Mouse (Mus musculus): ENCODE results near the gene Tnfrsf25. TPM values are rescaled to one million over a fixed set of nuclear protein-coding genes. Genes with fewer than 3 reads are reported as not detected.

Gene Tnfrsf25
- not detected in 2 replicates for total RNA-seq (2017)

DNA sequence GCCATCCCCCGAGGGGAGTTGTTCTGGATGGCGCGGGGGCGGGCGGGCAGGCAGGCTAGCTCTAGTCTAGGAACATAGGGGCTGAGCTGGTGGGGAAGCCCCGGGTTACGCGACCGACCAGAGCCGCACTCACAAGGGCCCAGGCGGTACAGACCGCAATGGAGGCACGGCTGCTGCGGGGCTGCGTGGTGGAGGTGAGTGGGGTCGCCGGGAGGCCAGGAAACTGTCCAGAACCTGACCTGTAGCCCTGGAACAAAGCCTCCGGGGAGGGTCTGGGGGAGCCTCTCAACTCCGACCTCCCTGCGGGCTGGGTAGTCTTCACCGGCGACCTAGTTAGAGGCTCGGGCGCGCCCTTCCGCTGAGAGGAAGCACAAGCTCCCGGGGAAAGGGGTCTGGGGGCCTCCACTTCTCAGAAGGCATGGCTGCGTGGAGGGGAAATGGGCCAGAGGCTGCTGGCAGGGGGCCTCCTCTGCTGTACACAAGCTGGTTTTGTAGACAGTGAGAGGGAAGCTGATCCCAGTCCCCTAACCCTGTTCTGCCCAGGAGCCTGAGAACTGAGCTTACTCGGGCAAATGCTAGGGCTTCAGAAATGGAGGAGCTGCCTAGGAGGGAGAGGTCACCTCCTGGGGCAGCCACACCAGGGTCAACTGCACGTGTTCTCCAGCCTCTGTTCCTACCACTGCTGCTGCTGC lies at the start of gene Tnfrsf25:
Gene Tnfrsf25 (plus strand): TSS at position 14 of the 692 bp plus-strand sequence.
- peak; percentile 50 for ATAC-seq (replicated peaks; ENCODE audit: low read depth, poor library complexity, severe bottlenecking)

DNA sequence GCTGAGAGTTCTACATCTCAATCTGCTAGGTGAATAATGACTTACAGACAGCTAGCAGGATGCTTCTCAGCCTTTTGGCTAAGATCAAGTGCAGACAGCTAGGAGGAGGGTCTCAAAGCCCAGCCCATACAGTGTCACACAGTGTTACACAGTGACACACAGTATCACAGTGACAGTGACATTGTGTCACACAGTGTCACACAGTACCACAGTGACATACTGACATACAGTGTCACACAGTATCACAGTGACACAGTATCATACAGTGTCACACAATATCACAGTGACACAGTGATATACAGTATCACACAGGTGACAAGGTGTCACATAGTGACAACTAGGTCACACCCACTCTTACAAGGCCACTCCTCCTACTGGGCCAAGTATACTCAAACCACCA lies 48.5 kb upstream of the Tnfrsf25 start:
- no peak for ATAC-seq (replicated peaks; ENCODE audit: low read depth, poor library complexity, severe bottlenecking)

DNA sequence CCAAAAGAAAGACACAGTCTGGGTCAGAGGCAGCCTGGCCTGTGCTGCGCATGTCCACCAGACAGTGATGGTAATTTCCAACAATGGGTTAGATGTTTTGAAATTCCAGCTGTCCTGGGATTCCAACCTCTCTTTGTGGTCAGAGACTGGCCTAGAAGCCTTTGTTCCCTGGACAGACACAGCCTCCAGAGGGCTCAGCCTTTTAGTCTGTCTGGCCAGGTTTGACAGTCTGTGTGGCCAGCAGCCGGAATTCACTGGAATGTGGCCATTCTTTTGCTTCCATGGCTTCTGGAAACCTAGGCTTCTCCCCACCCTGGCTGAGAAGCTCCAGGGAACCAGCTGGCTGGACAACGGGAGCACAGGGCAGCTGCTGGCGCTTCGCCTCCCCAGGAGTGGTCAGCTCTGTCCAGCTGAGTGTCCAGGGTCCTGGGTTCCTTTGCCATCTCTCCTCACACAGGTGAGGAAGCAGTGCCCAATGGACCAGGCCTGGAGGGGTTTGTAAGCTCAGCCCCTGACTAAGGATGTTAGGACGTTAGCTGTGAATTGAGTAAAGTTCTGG lies 47.5 kb upstream of the Tnfrsf25 start:
- ATAC-seq (replicated peaks; ENCODE audit: low read depth, poor library complexity, severe bottlenecking), result no peak

DNA sequence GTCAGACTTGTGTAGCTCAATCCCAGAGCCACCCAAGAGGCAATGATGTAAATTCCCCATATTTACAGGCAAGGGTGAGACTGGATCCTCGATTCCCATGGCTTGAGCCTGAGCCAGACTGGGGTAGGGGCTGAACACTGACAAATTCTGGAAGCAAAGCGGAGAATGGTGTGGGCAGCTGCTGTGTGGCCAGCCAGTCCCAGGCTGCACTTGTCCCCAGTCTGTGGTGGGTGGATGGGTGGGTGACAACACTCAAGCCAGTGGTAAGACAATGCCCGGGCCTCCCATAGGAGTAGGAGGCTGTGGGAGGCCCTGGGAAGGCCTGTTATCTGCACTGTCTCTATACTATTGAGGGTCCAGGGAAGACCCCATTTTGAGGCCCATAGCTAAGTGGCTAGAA lies 46.5 kb upstream of the Tnfrsf25 start:
- no peak for ATAC-seq (replicated peaks; ENCODE audit: low read depth, poor library complexity, severe bottlenecking)

DNA sequence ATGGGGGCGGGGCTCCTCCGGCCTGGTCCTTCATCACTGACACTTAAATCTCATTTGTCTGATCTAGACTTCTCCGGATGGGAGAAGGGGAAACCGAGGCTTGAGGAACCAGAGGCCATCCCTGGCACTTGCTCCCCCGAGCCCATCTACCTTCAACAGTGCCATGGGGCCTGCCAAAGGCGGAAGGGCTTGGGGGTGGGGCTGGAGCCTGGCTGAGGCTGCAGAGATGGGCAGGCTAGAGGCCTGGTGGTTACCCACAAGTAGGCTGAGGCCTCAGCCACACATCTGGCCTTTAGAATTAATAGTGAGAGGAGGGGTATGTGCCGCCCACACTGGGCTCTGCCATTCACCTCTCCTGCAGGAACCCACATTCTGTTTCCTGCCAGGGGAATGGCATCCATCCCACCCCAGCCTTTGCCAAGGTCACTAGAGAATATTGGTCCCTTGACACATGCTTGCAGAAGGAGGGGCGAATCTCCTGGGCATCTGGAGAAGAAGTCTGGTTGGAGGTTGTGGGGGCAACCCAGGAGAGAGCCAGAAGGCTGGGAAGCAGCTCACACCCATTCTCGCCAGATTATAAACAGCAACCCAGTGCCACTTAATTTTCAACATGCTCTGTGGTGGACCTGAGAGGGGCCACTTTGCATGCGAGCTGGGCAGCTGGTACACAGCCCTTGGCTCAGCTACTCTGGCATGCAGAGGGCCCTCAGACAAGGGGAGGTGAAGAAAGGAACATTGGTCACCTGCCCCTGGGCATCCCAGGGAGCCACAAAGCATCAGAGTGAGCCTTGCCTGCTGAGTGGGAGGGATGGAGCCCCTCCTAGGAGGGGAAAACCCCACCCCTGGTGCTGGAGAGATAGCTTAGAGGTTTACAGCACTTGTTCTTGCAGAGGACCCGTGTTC lies 45.0 kb upstream of the Tnfrsf25 start:
- peak; percentile 63 for ATAC-seq (replicated peaks; ENCODE audit: low read depth, poor library complexity, severe bottlenecking)

DNA sequence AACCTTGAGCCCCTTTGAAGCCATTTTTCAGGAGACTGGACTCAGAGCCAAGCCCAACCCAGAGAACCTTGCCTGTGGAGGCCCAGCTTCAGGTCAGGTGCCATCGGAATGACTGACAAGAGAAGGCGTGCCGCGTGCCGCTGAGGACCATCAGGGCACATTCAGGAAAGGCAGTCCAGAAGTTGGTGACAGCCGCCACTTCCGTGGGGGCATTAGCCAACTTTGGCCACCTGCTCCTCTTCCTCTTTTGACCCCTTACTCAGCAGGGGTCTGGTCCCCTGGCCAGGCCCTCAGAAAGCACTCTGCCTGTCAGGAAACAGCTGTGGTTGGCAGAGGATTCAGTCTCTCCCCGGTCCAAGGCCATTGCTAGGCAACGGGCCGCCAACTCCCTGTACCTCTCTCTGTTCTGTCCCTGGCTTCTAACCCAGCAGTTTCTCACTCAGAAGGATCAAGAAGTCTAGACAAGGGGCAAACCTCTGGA lies 43.6 kb upstream of the Tnfrsf25 start, which contains the start of gene Plekhg5:
Gene Plekhg5 (plus strand): TSS at position 378 of the 481 bp plus-strand sequence.
- peak; percentile 79 for ATAC-seq (replicated peaks; ENCODE audit: low read depth, poor library complexity, severe bottlenecking)

DNA sequence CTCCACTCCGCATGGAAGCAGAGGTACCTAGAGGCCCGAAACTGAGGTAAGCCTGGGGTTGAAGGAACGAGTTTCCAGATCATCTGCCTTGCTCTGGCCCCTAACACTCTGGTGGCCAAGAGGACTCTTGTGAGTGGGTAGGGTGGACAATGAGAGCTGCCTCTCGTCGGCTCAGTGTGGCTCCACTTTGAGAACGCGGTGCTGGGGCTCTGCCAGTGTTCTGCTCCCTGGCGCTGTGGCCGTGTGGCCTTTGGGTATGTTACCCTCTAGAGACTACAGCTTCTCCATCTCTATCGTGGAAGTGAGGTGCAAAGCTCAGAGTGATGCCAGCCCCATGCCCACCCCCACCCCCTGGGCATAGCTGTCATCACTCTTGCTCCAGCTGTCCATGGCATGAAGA lies 43.1 kb upstream of the Tnfrsf25 start:
- peak; percentile 6; the same call in 1 of the 2 replicates for ATAC-seq (replicated peaks; ENCODE audit: low read depth, poor library complexity, severe bottlenecking)

DNA sequence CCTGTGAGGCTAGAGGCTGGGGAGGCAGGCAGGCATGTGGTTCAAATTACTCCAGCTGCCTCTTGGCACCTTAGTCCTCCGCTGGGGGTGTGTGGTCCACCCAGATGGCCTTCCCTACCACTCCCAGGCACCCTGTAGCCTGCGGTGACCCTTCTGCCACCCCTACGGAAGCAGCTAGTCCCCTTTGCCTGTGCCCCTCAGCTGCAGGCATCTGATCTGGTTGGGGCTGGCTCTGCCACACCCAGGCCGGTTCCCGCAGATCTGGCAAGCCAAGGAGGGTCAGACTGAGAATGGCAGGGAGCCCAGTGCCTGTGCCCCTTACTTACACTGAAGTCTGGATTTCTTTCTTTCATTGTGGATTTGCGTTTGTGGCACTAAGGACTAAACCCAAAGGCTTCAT lies 42.0 kb upstream of the Tnfrsf25 start:
- no peak for ATAC-seq (replicated peaks; ENCODE audit: low read depth, poor library complexity, severe bottlenecking)

DNA sequence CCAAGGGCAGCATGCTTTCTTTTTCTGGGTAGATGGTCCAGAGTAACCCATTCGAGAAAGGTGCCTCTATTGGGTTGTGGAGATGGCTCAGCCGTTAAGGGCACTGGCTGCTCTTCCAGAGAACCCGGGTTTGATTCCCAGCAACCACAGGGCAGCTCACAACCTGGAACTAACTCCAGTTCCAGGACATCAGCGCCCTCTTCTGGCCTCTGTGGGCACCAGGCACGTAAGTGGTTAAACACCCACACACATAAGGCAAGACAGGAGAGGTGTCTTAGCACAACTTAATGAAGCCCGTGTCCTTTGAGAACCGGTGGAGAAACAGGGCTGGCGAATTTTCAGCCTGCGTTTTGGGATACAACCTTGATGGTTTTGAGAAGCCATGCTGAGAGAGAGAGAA lies 41.2 kb upstream of the Tnfrsf25 start:
- ATAC-seq (replicated peaks; ENCODE audit: low read depth, poor library complexity, severe bottlenecking), result no peak

DNA sequence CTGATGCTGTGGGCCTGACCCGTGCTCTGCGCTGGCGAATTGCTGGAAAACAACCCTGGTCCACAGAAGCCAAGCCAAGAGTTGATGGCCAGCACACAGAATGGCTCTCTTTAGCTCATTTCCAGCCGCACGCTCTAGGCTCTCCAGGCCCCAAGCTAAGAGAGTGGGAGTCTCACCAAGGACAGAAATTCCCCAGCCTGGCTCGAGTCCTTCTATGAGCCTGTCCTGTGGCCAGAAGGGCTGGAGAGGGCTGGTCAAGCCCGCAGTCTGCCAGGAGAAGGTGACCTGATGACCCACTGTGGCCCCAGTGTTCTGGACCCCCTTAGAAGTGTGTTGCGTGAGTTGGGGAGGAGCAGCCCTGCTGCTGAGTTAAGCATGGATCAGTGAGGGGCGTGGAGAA lies 38.5 kb upstream of the Tnfrsf25 start:
- ATAC-seq (replicated peaks; ENCODE audit: low read depth, poor library complexity, severe bottlenecking), result no peak

DNA sequence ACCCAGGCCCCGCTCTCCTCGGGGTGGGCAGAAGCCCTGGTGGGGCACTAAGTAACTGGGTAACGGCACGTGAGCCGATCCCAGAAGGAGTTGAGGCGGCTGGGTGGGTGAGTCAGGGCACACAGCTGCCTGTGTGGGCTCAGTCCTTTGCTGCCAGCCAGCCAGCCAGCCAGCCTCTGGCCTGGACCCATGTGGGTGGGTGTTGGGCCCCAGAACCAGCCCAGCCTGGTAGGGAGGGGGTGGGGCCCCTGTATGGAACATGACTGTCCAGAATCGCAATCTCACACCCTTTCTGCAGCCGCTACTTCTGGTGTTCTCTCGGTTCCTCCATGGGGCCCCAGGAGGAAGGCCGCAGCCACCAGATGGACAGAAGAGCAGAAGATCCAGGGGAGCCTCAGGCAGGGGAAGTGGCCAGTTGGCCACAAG lies 37.6 kb upstream of the Tnfrsf25 start:
- ATAC-seq (replicated peaks; ENCODE audit: low read depth, poor library complexity, severe bottlenecking), result peak; percentile 72

DNA sequence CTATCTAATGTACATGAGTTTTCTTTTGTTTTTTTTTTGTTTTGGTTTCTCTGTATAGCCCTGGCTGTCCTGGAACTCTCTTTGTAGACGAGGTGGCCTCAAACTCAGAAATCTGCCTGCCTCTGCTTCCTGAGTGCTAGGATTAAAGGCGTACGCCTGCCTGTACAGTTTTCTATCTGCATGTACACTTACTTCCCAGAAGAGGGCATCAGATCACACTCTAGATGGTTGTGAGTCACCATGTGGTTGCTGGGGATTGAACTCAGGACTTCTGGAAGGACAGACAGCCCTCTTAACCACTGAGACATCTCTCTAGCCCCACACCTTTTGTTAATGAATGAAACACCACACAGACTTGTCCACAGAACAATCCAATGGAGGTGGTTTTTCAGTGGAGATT lies 36.5 kb upstream of the Tnfrsf25 start:
- no peak for ATAC-seq (replicated peaks; ENCODE audit: low read depth, poor library complexity, severe bottlenecking)

DNA sequence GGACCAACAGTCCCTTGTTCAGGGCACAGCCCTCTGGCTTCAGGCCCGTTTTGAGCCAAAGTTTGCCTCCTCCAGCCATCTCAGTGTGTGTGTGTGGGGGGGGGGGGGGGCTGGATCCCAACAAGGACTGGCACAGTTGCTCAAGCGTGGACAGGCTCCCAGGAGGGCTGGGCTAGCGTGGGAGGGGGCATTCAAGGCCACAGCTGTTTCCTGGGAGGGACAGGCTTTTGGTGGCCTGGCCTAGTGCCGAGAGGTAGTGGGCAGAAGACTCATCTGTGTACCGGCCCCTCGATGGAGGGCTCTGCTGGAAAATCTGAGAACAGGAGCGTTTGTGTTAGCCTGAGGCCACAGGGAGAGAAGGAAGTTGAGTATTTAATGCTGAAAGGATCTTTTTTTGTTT lies 35.8 kb upstream of the Tnfrsf25 start:
- no peak for ATAC-seq (replicated peaks; ENCODE audit: low read depth, poor library complexity, severe bottlenecking)

DNA sequence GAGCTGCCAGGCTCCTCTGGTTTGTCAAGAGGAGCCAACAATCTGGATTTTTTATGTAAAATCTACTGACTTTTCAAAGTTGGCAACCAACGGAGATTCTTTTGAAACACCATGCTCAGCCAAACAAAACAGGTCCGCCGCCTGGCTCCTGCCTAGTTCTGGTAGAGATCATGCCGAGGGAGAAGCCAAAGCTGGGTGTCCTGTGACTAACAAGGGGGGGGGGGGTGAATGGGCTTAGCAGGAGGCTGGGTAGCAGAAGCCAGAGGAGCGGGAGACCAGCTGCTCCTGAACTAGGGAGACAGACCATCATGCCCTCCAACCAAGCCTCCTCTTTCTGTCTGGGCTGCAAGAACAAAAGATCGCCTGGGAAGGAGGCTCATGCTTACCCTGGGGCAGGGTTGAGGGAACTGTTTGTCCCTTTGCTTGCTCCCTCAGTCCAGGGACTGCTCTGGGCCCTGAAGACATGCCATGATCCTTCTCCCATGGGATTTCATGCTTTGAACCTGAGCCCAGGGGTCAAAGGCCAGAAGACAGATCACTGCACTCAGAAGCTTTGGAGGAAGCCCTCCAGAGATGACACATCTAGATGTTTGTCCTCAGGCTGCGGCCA lies 32.0 kb upstream of the Tnfrsf25 start:
- ATAC-seq (replicated peaks; ENCODE audit: low read depth, poor library complexity, severe bottlenecking), result no peak

DNA sequence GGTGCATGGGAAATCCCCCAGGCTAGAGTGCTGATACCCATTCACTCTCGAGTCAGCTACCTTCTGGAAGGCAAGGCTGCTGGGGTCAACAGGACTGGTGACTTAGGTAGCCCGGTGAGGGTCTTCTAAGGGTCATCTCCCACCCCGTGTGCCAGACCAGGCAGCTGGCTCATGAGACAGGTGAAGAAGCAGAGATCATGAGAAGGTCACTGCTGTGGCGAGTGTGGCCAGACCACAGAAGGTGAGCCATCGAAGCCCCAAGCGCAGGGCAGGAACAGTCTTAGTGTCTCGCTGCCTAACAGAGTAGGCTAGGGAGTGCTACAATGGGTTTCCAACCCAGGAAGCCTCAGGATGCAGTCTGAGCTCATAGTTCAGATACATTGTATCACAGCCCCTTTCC lies 31.1 kb upstream of the Tnfrsf25 start:
- ATAC-seq (replicated peaks; ENCODE audit: low read depth, poor library complexity, severe bottlenecking), result no peak

DNA sequence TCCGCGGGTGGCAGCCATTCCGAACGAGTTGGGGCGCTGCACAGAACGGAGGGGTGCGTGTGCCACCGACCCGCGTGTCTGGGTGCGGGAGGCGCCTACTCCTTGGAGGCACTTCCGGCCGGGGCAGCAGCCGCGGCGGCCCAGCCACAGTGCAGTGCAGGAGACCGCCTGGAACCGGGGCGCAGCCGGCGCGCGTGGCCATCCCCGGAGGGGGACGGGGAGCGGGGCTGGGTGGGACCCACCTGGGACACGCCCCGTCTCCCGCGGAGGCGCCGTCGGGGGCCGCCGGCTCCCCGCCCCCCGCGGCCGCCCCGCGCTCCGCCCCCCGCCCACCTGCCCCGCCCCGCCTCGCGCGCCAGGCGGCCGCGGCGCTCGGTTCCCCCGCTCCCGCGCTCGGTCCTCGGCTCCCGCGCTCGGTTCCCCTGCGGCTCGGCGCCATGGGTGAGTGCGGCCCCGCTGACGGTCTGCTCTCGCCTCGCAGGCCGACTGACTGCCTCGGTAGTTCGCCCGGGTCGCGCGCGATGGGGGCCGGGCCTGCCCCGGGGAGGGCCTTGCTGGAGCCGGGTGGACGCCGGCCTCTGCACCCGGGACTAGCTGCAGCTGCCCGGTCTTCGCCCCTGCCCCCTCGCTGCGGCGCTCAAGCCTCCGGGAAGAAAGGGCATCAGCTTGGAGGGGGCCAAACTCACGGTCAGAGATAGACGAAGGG lies 29.1 kb upstream of the Tnfrsf25 start:
- ATAC-seq (replicated peaks; ENCODE audit: low read depth, poor library complexity, severe bottlenecking), result peak; percentile 36

DNA sequence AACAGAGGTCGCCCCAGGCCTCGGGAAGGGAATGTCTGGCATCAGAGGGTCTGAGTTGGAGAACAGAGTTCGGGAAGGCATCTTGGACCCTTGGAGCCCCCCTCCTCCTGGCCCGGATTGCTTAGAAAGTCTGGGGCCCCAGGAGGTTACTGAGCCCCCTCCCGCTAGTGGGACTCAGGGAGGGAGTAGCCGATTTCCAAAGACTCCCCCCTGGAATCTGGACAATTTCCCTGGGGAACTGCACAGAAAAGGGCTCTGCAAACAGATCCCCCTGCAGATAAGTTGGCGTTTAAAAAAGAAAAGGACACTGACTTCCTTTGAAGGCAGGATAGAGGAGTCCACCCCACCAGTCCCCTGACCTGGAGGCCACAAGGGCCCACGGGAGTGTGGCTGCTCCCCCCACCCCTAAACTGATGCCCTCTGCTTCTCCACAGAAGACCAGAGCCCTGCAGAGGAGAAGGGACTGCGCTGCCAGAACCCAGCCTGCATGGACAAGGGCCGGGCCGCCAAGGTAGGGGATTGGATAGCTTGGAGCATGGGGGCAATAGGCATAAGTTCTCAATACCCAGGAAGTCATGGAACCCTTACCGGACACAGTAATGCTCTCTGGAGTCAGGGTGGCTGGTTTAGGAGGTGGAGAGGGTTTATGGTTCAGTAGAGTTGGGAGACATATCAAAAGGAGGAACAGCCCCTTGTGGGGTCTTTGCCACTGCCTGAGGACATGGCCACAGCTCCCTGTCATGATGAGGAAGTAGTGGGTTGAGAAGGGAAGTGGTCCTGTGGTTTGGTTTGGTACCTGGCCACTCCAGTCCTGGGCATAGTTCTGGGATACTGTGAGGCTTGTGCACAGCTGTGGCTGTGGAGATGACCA lies 28.3 kb upstream of the Tnfrsf25 start:
- peak; percentile 83 for ATAC-seq (replicated peaks; ENCODE audit: low read depth, poor library complexity, severe bottlenecking)

DNA sequence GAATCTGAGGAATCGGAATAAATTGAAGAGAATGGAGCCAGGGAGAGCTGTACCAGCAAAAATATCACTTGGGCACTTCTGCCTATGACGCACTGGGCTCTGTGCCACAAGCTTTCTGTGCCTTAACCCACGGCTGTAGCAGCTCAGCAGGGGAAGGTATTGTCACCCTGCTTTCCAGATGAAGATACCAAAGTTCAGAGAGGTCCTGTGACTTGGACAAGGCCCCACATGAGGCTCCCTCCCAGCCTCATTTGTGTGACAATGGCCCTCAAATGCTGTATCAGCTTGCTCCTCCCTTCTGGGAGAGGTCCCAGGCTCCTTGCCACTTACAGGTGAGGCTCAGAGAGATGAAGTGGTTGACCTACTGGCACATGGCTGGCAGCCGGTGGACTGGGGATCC lies 27.6 kb upstream of the Tnfrsf25 start:
- ATAC-seq (replicated peaks; ENCODE audit: low read depth, poor library complexity, severe bottlenecking), result peak; percentile 9

All from common myeloid progenitor, adult 5-6 weeks (primary cell).